Mouse (Mus musculus) hindbrain, postnatal 0 days (tissue): Measurements from ENCODE around the gene Sp100. TPM values are rescaled to one million over a fixed set of nuclear protein-coding genes. Genes with fewer than 3 reads are reported as not detected.

Experiments
- ATAC-seq: fragments of 200-750 bp; cut with Nextera tagmentation; 2 replicates; pipeline ENCODE4 v1.8.0; 2017; ENCODE audit warnings: mild to moderate bottlenecking, moderate TSS enrichment, moderate library complexity
- DNase-seq: peaks from one replicate; pipeline ENCODE4 v3.0.0-alpha.2; 2015; ENCODE audit warnings: low spot score
- H3K27ac ChIP-seq: fragments of 300-500 bp; sonication (generic); 2 replicates; pipeline ENCODE4 v1.5.1; 2014; ENCODE audit warnings: mild to moderate bottlenecking
- H3K27me3 ChIP-seq: fragments of 300-500 bp; sonication (generic); 2 replicates; pipeline ENCODE4 v1.6.1; 2014; ENCODE audit warnings: low read length, mixed read lengths; ENCODE audit not compliant: insufficient read depth
- H3K36me3 ChIP-seq: fragments of 300-500 bp; sonication (generic); 2 replicates; pipeline ENCODE4 v1.6.1; 2014; ENCODE audit warnings: low read length, mixed read lengths; ENCODE audit not compliant: insufficient read depth
- H3K4me1 ChIP-seq: fragments of 300-500 bp; sonication (generic); 2 replicates; pipeline ENCODE4 v1.6.1; 2014; ENCODE audit warnings: antibody characterized with exemption, low read length, mixed read lengths; ENCODE audit not compliant: insufficient read depth
- H3K4me2 ChIP-seq: fragments of 300-500 bp; sonication (generic); 2 replicates; pipeline ENCODE4 v1.6.1; 2014; ENCODE audit warnings: low read depth, mild to moderate bottlenecking, low read length, moderate library complexity, mixed read lengths
- H3K4me3 ChIP-seq: fragments of 300-500 bp; sonication (generic); 2 replicates; pipeline ENCODE4 v1.5.1; 2014; ENCODE audit warnings: low read length
- H3K9ac ChIP-seq: fragments of 300-500 bp; sonication (generic); replicated peaks from 2 replicates; pipeline ENCODE4 v1.6.1; 2014; ENCODE audit warnings: mild to moderate bottlenecking, low read length, moderate library complexity, mixed read lengths
- H3K9me3 ChIP-seq: fragments of 300-500 bp; sonication (generic); 2 replicates; pipeline ENCODE4 v1.6.1; 2016; ENCODE audit warnings: low read length, mixed read lengths
- CTCF ChIP-seq: IDR thresholded peaks from 2 replicates; pipeline ENCODE4 v1.5.1; 2016; ENCODE audit warnings: antibody characterized with exemption, control low read depth, low read depth
- WGBS: fragments of 180-500 bp; shearing (Covaris S2); extraction: QIAGEN DNeasy Blood & Tissue Kit; methylation state at CpG from one replicate; pipeline ENCODE4 v1.1.7; 2014; 5-methylcytosine and 5-hydroxymethylcytosine counted together
- polyA plus RNA-seq: library from polyadenylated mRNA; unstranded; fragments of >200 nt; fragmentation: Nextera tagmentation; extraction: Ambion mirVana; gene quantifications from 2 replicates; pipeline ENCODE4 v1.2.1, GENCODE M21; 2015
- total RNA-seq: library from RNA; depleted of rRNA; stranded (reverse); fragments of >200 nt; gene quantifications from 2 replicates; pipeline ENCODE4 v1.2.3, GENCODE M21; 2014

Gene Sp100
- total and polyA plus RNA-seq, 2 experiments from 2014 or later = 0.31 to 0.98 TPM

GRCm38 (mm10) chr1:85686666-85687065, 36.9 kb downstream of the Sp100 start:
- no peaks in the 10 kb centered on the region for H3K4me1 ChIP-seq
- no peaks in the 10 kb centered on the region for H3K27me3 ChIP-seq
- H3K36me3 ChIP-seq = no peaks in the 10 kb centered on the region
- H3K9ac ChIP-seq = no peak overlapping the region
- no peak for TF ChIP-seq CTCF
- H3K4me2 ChIP-seq = no peak overlapping the region
- DNase-seq = no peak
- no peak overlapping the region for H3K27ac ChIP-seq
- 77% methylated on average over 5 of the region's 5 CpGs for WGBS
- no peak overlapping the region for H3K4me3 ChIP-seq
- H3K9me3 ChIP-seq = no peaks in the 10 kb centered on the region
- no peak for ATAC-seq

GRCm38 (mm10) chr1:85687346-85687745, 37.6 kb downstream of the Sp100 start:
- no peak overlapping the region for H3K4me3 ChIP-seq
- WGBS = 76% methylated on average over 5 of the region's 5 CpGs
- DNase-seq (no peak), ATAC-seq (no peak)
- no peak for TF ChIP-seq CTCF
- H3K27ac ChIP-seq = no peak overlapping the region
- no peaks in the 10 kb centered on the region for H3K36me3 ChIP-seq
- no peaks in the 10 kb centered on the region for H3K9me3 ChIP-seq
- H3K4me2 ChIP-seq = no peak overlapping the region
- no peak overlapping the region for H3K9ac ChIP-seq
- H3K4me1 ChIP-seq = no peaks in the 10 kb centered on the region
- no peaks in the 10 kb centered on the region for H3K27me3 ChIP-seq

GRCm38 (mm10) chr1:85690544-85690943, 40.8 kb downstream of the Sp100 start:
- Histone ChIP-seq H3K9me3 (no peaks in the 10 kb centered on the region), H3K27ac (no peak overlapping the region), H3K9ac (no peak overlapping the region), H3K4me3 (no peak overlapping the region), H3K4me1 (no peaks in the 10 kb centered on the region), H3K36me3 (no peaks in the 10 kb centered on the region), H3K27me3 (no peaks in the 10 kb centered on the region), H3K4me2 (no peak overlapping the region)
- DNase-seq (no peak), ATAC-seq (no peak)
- no peak for TF ChIP-seq CTCF
- WGBS = 72% methylated on average over 3 of the region's 3 CpGs

GRCm38 (mm10) chr1:85692281-85692680, 42.5 kb downstream of the Sp100 start:
- H3K9me3 ChIP-seq = no peaks in the 10 kb centered on the region
- no peak overlapping the region for H3K4me2 ChIP-seq
- DNase-seq = no peak
- WGBS = 79% methylated on average over 1 of the region's 1 CpGs
- no peak for TF ChIP-seq CTCF
- no peaks in the 10 kb centered on the region for H3K4me1 ChIP-seq
- no peak overlapping the region for H3K27ac ChIP-seq
- H3K27me3 ChIP-seq = no peaks in the 10 kb centered on the region
- no peak overlapping the region for H3K9ac ChIP-seq
- H3K36me3 ChIP-seq = no peaks in the 10 kb centered on the region
- ATAC-seq = no peak
- no peak overlapping the region for H3K4me3 ChIP-seq

GRCm38 (mm10) chr1:85693280-85693679, 43.5 kb downstream of the Sp100 start:
- WGBS = 72% methylated on average over 3 of the region's 3 CpGs
- no peak for DNase-seq
- H3K27me3 ChIP-seq = no peaks in the 10 kb centered on the region
- no peaks in the 10 kb centered on the region for H3K4me1 ChIP-seq
- H3K36me3 ChIP-seq = no peaks in the 10 kb centered on the region
- H3K27ac ChIP-seq = no peak overlapping the region
- TF ChIP-seq CTCF = no peak
- H3K4me3 ChIP-seq = no peak overlapping the region
- H3K4me2 ChIP-seq = no peak overlapping the region
- no peak overlapping the region for H3K9ac ChIP-seq
- ATAC-seq = no peak
- H3K9me3 ChIP-seq = no peaks in the 10 kb centered on the region

- no peak for DNase-seq
These were observed 45.9 kb downstream of the Sp100 start for GRCm38 (mm10) chr1:85695646-85696045.

GRCm38 (mm10) chr1:85697721-85698493, 48.1 kb downstream of the Sp100 start:
- no peak overlapping the region for H3K4me2 ChIP-seq
- ATAC-seq (no peak), DNase-seq (no peak)
- H3K27me3 ChIP-seq = no peaks in the 10 kb centered on the region
- TF ChIP-seq CTCF = no peak
- no peaks in the 10 kb centered on the region for H3K9me3 ChIP-seq
- H3K27ac ChIP-seq = no peak overlapping the region
- H3K4me3 ChIP-seq = no peak overlapping the region
- no peaks in the 10 kb centered on the region for H3K4me1 ChIP-seq
- H3K36me3 ChIP-seq = no peaks in the 10 kb centered on the region
- no peak overlapping the region for H3K9ac ChIP-seq
- 93% methylated on average over 4 of the region's 4 CpGs for WGBS

More at GRCm38 (mm10) chr1:85695646-85696045, 45.9 kb downstream of the Sp100 start:
- no peak overlapping the region for H3K4me2 ChIP-seq
- no peak for ATAC-seq
- TF ChIP-seq CTCF = no peak
- H3K9me3 ChIP-seq = no peaks in the 10 kb centered on the region
- H3K4me1 ChIP-seq = no peaks in the 10 kb centered on the region
- no peak overlapping the region for H3K9ac ChIP-seq
- H3K27ac ChIP-seq = no peak overlapping the region
- H3K4me3 ChIP-seq = no peak overlapping the region
- no peaks in the 10 kb centered on the region for H3K27me3 ChIP-seq
- H3K36me3 ChIP-seq = no peaks in the 10 kb centered on the region
- 58% methylated on average over 3 of the region's 3 CpGs for WGBS
